Mouse (Mus musculus): ENCODE measurements around the gene Dnmt3a. TPM values are rescaled to one million over a fixed set of nuclear protein-coding genes. Genes with fewer than 3 reads are reported as not detected.

The Dnmt3a gene
- total and polyA plus RNA-seq, 3 experiments = 15.5 to 61.5 (median 23.4) TPM

DNA sequence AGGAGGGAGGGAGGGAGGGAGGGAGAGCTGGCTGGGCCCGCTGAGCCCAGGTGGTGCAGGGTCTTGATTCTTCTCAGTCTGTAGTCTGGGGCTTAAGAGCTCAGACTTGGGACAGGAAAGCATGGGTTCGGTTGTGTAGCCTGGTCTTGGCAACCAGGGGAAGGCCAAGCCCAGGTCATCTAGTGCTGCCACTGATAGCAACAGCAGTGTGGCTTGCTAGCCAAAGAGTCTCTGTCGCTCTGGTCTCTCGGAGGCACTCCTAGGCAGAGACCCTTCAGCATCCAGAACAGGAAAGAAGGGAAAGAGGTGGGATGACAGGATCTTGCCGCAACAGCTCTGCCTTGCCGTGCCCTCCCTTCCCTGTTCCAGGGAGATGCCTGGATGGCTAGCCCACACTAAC lies 6.4 kb downstream of the Dnmt3a start:
- in situ Hi-C loops (cut with MboI; ENCODE audit: low pct_ligation_motif_present, low pct_unique_long_range_greater_than_20kb, low sequenced_read_pairs) = no loop called here
- dilution Hi-C loops (cut with MboI; ENCODE audit: extremely low pct_ligation_motif_present, extremely low pct_unique_long_range_greater_than_20kb, low sequenced_read_pairs) = no loop called here
- no peak overlapping the region for H3K9ac ChIP-seq (ENCODE audit: insufficient read depth, low read depth)
- H3K27me3 ChIP-seq (replicated peaks) = no peaks in the 10 kb centered on the region
- no peak for DNase-seq (ENCODE audit: extremely low read depth)
- no peak overlapping the region for H3K4me2 ChIP-seq (ENCODE audit: insufficient read depth, low read depth, poor library complexity, severe bottlenecking)
- TF ChIP-seq MAZ (IDR thresholded peaks at IDR 0.05; ENCODE audit: low read depth, low read length) = no peak
- peaks cover 11 to 63% of the 10 kb centered on the region in 2 experiments for H3K4me1 ChIP-seq (ENCODE audit: control insufficient read depth in 1 of 2, insufficient read depth in 2 of 2)
- peaks cover 2% of the 10 kb centered on the region; the same call in 1 of the 2 replicates for H3K79me2 ChIP-seq (replicated peaks; ENCODE audit: control insufficient read depth, extremely low read depth, insufficient read depth, poor library complexity, severe bottlenecking)
- H3K27ac ChIP-seq (ENCODE audit: insufficient read depth, low read depth) = no peak overlapping the region
- H3K9me3 ChIP-seq (replicated peaks; ENCODE audit: low read length) = no peaks in the 10 kb centered on the region
- no peak overlapping the region for H3K4me3 ChIP-seq (replicated peaks in 1 of 3; ENCODE audit: low read depth in 2 of 3, low read length in 2 of 3, poor library complexity in 1 of 3)
- peaks cover 2 to 50% of the 10 kb centered on the region in 2 experiments for H3K36me3 ChIP-seq (replicated peaks in 1 of 2; ENCODE audit: control insufficient read depth in 1 of 2, insufficient read depth in 1 of 2, low read length in 1 of 2)

DNA sequence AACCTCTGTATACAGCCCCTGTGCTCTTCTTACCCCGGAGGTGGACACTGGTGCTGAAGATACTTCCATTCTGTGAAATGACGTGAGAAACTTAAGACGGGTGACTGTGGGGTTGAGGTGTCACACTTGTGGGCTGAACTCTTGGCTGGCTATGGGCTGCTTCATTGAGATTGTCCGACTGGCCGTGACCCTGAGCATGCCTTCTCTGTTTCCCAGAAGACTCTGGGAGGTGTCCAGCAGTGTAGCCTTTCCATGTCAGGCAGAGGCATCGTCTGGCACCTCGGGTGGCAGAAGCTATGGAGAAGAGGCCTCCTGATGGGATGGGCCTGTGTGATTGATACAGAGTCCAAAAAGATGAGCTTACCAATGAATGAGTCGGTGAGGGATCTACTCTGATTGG lies 7.3 kb downstream of the Dnmt3a start:
- Histone ChIP-seq H3K27ac (ENCODE audit: insufficient read depth, low read depth) (no peak overlapping the region), H3K4me1 (ENCODE audit: control insufficient read depth in 1 of 2, insufficient read depth in 2 of 2) (peaks cover 11 to 60% of the 10 kb centered on the region in 2 experiments), H3K4me3 (replicated peaks in 1 of 3; ENCODE audit: low read depth in 2 of 3, low read length in 2 of 3, poor library complexity in 1 of 3) (no peak overlapping the region), H3K27me3 (replicated peaks) (no peaks in the 10 kb centered on the region), H3K79me2 (replicated peaks; ENCODE audit: control insufficient read depth, extremely low read depth, insufficient read depth, poor library complexity, severe bottlenecking) (peaks cover 2% of the 10 kb centered on the region; the same call in 1 of the 2 replicates), H3K9ac (ENCODE audit: insufficient read depth, low read depth) (no peak overlapping the region), H3K4me2 (ENCODE audit: insufficient read depth, low read depth, poor library complexity, severe bottlenecking) (no peak overlapping the region), H3K36me3 (replicated peaks in 1 of 2; ENCODE audit: control insufficient read depth in 1 of 2, insufficient read depth in 1 of 2, low read length in 1 of 2) (peaks cover 2 to 58% of the 10 kb centered on the region in 2 experiments), H3K9me3 (replicated peaks; ENCODE audit: low read length) (no peaks in the 10 kb centered on the region)
- dilution Hi-C loops (cut with MboI; ENCODE audit: extremely low pct_ligation_motif_present, extremely low pct_unique_long_range_greater_than_20kb, low sequenced_read_pairs) (no loop called here), in situ Hi-C loops (cut with MboI; ENCODE audit: low pct_ligation_motif_present, low pct_unique_long_range_greater_than_20kb, low sequenced_read_pairs) (no loop called here)
- TF ChIP-seq ZMIZ1 (IDR thresholded peaks at IDR 0.05; ENCODE audit: low read depth, low read length) = no peak
- DNase-seq (ENCODE audit: extremely low read depth) = no peak

DNA sequence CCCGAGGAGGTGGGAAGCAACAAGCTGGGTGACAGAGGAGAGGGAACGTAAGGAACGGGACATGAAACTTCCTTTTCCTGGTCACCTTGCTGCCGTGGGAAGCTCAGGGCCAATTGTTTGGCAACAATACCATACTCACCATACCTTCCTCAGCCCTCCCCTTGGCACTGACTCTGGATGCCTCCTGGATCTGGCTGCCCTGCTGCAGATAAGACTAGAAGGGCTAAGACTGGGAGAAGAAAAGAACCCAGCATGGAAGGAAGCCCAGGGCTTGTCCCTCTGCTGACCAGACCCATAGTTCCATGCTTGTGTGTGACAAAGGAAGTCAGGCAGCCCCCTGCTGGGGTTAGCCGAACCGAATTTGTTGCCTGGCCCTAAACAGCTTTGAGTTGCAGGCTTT lies 9.6 kb downstream of the Dnmt3a start:
- no peaks in the 10 kb centered on the region for H3K27me3 ChIP-seq (replicated peaks)
- no peak for TF ChIP-seq POLR2AphosphoS2 (IDR thresholded peaks at IDR 0.05; ENCODE audit: low read depth, low read length)
- no peak for TF ChIP-seq GABPA (IDR thresholded peaks at IDR 0.05; ENCODE audit: insufficient replicate concordance, low read depth, low read length)
- TF ChIP-seq ZKSCAN1 (IDR thresholded peaks at IDR 0.05; ENCODE audit: borderline replicate concordance, low read depth, low read length) = no peak
- TF ChIP-seq KAT2A (IDR thresholded peaks at IDR 0.05; ENCODE audit: insufficient replicate concordance, low read length) = no peak
- TF ChIP-seq IRF4 (IDR thresholded peaks at IDR 0.05; ENCODE audit: low read depth, low read length) = no peak
- no peak for TF ChIP-seq TBP (conservative IDR thresholded peaks at IDR 0.05; ENCODE audit: low read depth, low read length)
- no peak for TF ChIP-seq MYC (IDR thresholded peaks at IDR 0.05; ENCODE audit: low read depth, low read length)
- no peak for TF ChIP-seq JUND (conservative IDR thresholded peaks at IDR 0.05; ENCODE audit: low read depth, low read length)
- TF ChIP-seq E2F4 (IDR thresholded peaks at IDR 0.05; ENCODE audit: insufficient replicate concordance, low read depth, low read length) = no peak
- TF ChIP-seq TCF12 (IDR thresholded peaks at IDR 0.05; ENCODE audit: low read depth, low read length) = no peak
- no peak for TF ChIP-seq USF2 (conservative IDR thresholded peaks at IDR 0.05; ENCODE audit: low read depth, low read length)
- TF ChIP-seq CHD1 (IDR thresholded peaks at IDR 0.05; ENCODE audit: low read depth, low read length) = no peak
- no peak for TF ChIP-seq MXI1 (IDR thresholded peaks at IDR 0.05; ENCODE audit: low read depth, low read length)
- no peak for TF ChIP-seq USF1 (IDR thresholded peaks at IDR 0.05; ENCODE audit: low read depth, low read length)
- no peak for TF ChIP-seq PAX5 (IDR thresholded peaks at IDR 0.05; ENCODE audit: low read length)
- no peak for TF ChIP-seq ZMIZ1 (IDR thresholded peaks at IDR 0.05; ENCODE audit: low read depth, low read length)
- no peak overlapping the region for H3K4me2 ChIP-seq (ENCODE audit: insufficient read depth, low read depth, poor library complexity, severe bottlenecking)
- 0 out of 2 replicates have a peak, but pooled peaks cover 2% of the 10 kb centered on the region for H3K79me2 ChIP-seq (replicated peaks; ENCODE audit: control insufficient read depth, extremely low read depth, insufficient read depth, poor library complexity, severe bottlenecking)
- no peak for DNase-seq (ENCODE audit: extremely low read depth)
- H3K27ac ChIP-seq (ENCODE audit: insufficient read depth, low read depth) = no peak overlapping the region
- in situ Hi-C loops (cut with MboI; ENCODE audit: low pct_ligation_motif_present, low pct_unique_long_range_greater_than_20kb, low sequenced_read_pairs) (no loop called here), dilution Hi-C loops (cut with MboI; ENCODE audit: extremely low pct_ligation_motif_present, extremely low pct_unique_long_range_greater_than_20kb, low sequenced_read_pairs) (no loop called here)
- no peak overlapping the region for H3K9ac ChIP-seq (ENCODE audit: insufficient read depth, low read depth)
- H3K4me1 ChIP-seq (ENCODE audit: control insufficient read depth in 1 of 2, insufficient read depth in 2 of 2) = peaks cover 7 to 47% of the 10 kb centered on the region in 2 experiments
- peaks cover 2 to 63% of the 10 kb centered on the region in 2 experiments for H3K36me3 ChIP-seq (replicated peaks in 1 of 2; ENCODE audit: control insufficient read depth in 1 of 2, insufficient read depth in 1 of 2, low read length in 1 of 2)
- no peak overlapping the region for H3K4me3 ChIP-seq (replicated peaks in 1 of 3; ENCODE audit: low read depth in 2 of 3, low read length in 2 of 3, poor library complexity in 1 of 3)
- no peaks in the 10 kb centered on the region for H3K9me3 ChIP-seq (replicated peaks; ENCODE audit: low read length)

Measured in CH12.LX (cell line).